ENCODE assay signal across 8 mouse cellular contexts in the genomic region with DNA sequence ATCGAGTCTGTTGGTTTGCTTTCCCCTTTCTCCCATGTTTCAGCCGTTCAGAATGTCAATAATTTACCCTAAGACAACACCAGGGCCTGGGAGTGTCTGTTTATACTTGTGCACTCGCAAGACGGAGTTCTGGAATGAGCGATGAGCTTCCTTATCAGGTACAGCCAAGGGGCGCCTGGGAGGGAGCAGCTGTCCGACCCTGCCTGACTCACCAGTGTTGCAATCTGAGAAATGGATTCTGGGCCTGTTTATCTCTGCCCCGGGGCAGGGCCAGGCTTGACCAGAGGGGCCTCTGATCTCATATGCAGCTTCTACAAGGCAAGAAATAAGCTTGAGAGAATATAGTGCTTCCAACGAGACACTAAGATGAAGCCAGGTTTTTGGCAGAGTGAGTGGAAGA. TPM values are rescaled to one million over a fixed set of nuclear protein-coding genes. Genes with fewer than 3 reads are reported as not detected.
DNase-seq lines count a peak whose midpoint lies in the region; ATAC-seq and TF ChIP-seq lines count a peak whose summit lies in the region.

No protein-coding gene starts in this region.

- H3K36me3 ChIP-seq in G1E (replicated peaks), result no peaks in the 10 kb centered on the region
- H3K36me3 ChIP-seq in heart, embryonic 13.5 days, result no peaks in the 10 kb centered on the region
- no peaks in the 10 kb centered on the region for H3K36me3 ChIP-seq in lung, embryonic 15.5 days

- no peaks in the 10 kb centered on the region for H3K27me3 ChIP-seq in G1E (ENCODE audit: insufficient read depth, low read length)
- H3K27me3 ChIP-seq in heart, embryonic 13.5 days (replicated peaks), result no peaks in the 10 kb centered on the region
- H3K27me3 ChIP-seq in lung, embryonic 15.5 days, result no peaks in the 10 kb centered on the region

- peak overlapping the region; percentile 16; the same call in 1 of the 2 replicates for H3K9ac ChIP-seq in heart, embryonic 13.5 days
- H3K9ac ChIP-seq in lung, embryonic 15.5 days, result no peak overlapping the region

- 11% methylated on average over 9 of the region's 9 CpGs for WGBS in heart, embryonic 13.5 days
- 4% methylated on average over 9 of the region's 9 CpGs for WGBS in lung, embryonic 15.5 days

- DNase-seq in G1E (ENCODE audit: low spot score), result peak; percentile 60
- DNase-seq in adrenal gland, postnatal 14 days, result peak; percentile 80
- peak; percentile 81 to 88 for DNase-seq in urinary bladder, postnatal 36 days (ENCODE audit: low spot score in 2 of 2)
- no peak for DNase-seq in natural killer cell, adult 2 months (ENCODE audit: low spot score in 2 of 2)
- no peak for DNase-seq in retina, postnatal 1 day
- DNase-seq in left cerebral cortex, postnatal 4 days, result no peak

- peak overlapping the region; percentile 25; the same call in 1 of the 2 replicates for H3K4me3 ChIP-seq in G1E (ENCODE audit: low read depth, low read length)
- H3K4me3 ChIP-seq in heart, embryonic 13.5 days, result no peak overlapping the region
- no peak overlapping the region for H3K4me3 ChIP-seq in lung, embryonic 15.5 days

- peaks cover 46% of the 10 kb centered on the region for H3K4me1 ChIP-seq in G1E (ENCODE audit: insufficient read depth, low read depth, low read length)
- peaks cover 27% of the 10 kb centered on the region for H3K4me1 ChIP-seq in heart, embryonic 13.5 days
- peaks cover 26% of the 10 kb centered on the region for H3K4me1 ChIP-seq in lung, embryonic 15.5 days

- H3K4me2 ChIP-seq in heart, embryonic 13.5 days, result peak overlapping the region; percentile 27
- H3K4me2 ChIP-seq in lung, embryonic 15.5 days, result no peak overlapping the region; the same call in 1 of the 2 replicates

- TF ChIP-seq CTCF in G1E (IDR thresholded peaks at IDR 0.05; ENCODE audit: low read depth, low read length), result no peak

- H3K9me3 ChIP-seq in G1E (replicated peaks), result no peaks in the 10 kb centered on the region
- H3K9me3 ChIP-seq in heart, embryonic 13.5 days, result no peaks in the 10 kb centered on the region
- no peaks in the 10 kb centered on the region for H3K9me3 ChIP-seq in lung, embryonic 15.5 days

- intact Hi-C loops in left cerebral cortex, postnatal 4 days (cut with DNase I), result no loop called here

- ATAC-seq in G1E (ENCODE audit: extremely low read depth, insufficient number of reproducible peaks, low FRiP score, poor library complexity, severe bottlenecking), result peak; percentile 84
- ATAC-seq in heart, embryonic 13.5 days (ENCODE audit: extremely low read depth, insufficient number of reproducible peaks, low FRiP score, low TSS enrichment), result peak; percentile 38
- peak; percentile 4; the same call in 1 of the 2 replicates for ATAC-seq in lung, embryonic 15.5 days (ENCODE audit: borderline replicate concordance, extremely low read depth, low FRiP score, low TSS enrichment)

- peak overlapping the region; percentile 78 for H3K27ac ChIP-seq in heart, embryonic 13.5 days (replicated peaks)
- peak overlapping the region; percentile 37 for H3K27ac ChIP-seq in lung, embryonic 15.5 days

RNA-seq across cellular contexts. Expression of a gene that starts 3.4 kb away (rescaled TPM):
- 32.0 and 48.0 TPM in 2 replicates for total RNA-seq in G1E (2014; fragmentation: Nextera tagmentation)
- 17.0 and 23.0 TPM in 2 replicates for total RNA-seq in G1E (2017)
- polyA plus RNA-seq in G1E (2012), result 38.7 and 56.7 TPM in 2 replicates
- total RNA-seq in adrenal gland, postnatal 14 days (2021), result 116 and 124 TPM in 2 replicates
- polyA plus RNA-seq in heart, embryonic 13.5 days (2015; fragmentation: Nextera tagmentation; extraction: Ambion mirVana), result 46.6 and 49.8 TPM in 2 replicates
- polyA plus RNA-seq in lung, embryonic 15.5 days (2015; fragmentation: Nextera tagmentation; extraction: Ambion mirVana), result 39.7 and 40.1 TPM in 2 replicates
- 10 to 100 TPM; 80.7 to 86.4 TPM for total RNA-seq in left cerebral cortex, postnatal 4 days (2021)

Comparison
In these comparisons a context has a peak if more than half of its experiments do, and no peak if none do; other contexts are left out.
1. ATAC-seq: peak in every context shown above with its lines; median percentile 84 in G1E; 38 in heart, embryonic 13.5 days; 4 in lung, embryonic 15.5 days.
2. DNase-seq: peak in G1E (single experiment), adrenal gland, postnatal 14 days (single experiment) and urinary bladder, postnatal 36 days (2 of 2); none in natural killer cell, adult 2 months (0 of 2), retina, postnatal 1 day (single experiment) and left cerebral cortex, postnatal 4 days (single experiment).